Mouse (Mus musculus) yolk sac, embryonic 10.5 days (tissue): ENCODE results near the gene Pwwp2b.

Experiments
- DNase-seq: peaks from one replicate; pipeline ENCODE4 v3.0.0-alpha.2; 2017; ENCODE audit warnings: low spot score

The Pwwp2b gene

GRCm38 (mm10) chr7:139247881-139248614 lies at the start of gene Pwwp2b:
Gene Pwwp2b, plus strand, starts transcription at chr7:139248482.
- DNase-seq, result peak; percentile 89

GRCm38 (mm10) chr7:139200108-139200507 lies 48.2 kb upstream of the Pwwp2b start:
- peak; percentile 47 for DNase-seq

GRCm38 (mm10) chr7:139201209-139201608 lies 47.1 kb upstream of the Pwwp2b start:
- no peak for DNase-seq

- DNase-seq, result peak; percentile 50
Observed at GRCm38 (mm10) chr7:139208023-139208772, 40.1 kb upstream of the Pwwp2b start.

DNA sequence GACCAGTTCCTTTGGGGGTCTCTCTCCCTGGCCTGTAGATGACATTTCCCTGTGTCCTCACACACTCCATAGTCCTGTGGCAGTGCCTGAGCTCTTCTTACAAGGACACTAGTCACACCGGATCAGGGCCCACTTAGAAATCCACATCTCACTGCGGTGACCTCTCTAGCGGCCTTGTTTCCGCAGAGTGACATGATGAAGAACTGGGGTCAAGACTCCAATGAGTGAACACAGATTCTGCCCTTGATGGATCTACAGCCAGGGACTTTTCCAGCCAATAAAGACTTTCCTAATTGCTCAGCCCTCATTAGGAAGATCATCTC lies 39.5 kb upstream of the Pwwp2b start:
- no peak for DNase-seq

DNA sequence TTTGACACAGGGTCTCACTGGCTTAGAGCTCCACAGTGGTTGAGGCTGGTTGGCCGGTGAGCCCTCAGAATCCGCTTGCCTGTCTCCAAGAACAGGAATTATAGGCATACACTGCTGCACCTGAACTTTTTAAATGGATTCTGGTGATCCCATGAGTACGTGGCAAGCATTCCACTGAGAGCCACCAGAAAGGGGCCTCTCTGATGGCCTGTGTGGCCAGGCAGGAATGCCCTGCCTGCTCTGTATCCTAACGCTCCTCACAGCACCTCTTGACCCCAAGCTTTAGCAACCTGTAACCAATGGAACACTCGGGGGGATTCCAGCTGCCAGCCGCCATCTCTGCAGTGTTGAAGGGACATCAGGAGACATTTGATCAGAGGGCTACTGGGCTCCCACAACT lies 36.5 kb upstream of the Pwwp2b start:
- no peak for DNase-seq

- DNase-seq, result peak; percentile 99
Observed at GRCm38 (mm10) chr7:139212754-139213745, 35.2 kb upstream of the Pwwp2b start, which contains the start of the genes Lrrc27 and Stk32c. Gene Lrrc27, plus strand, starts transcription at chr7:139212988. Gene Stk32c, minus strand, starts transcription at chr7:139213307.

- DNase-seq, result no peak
Observed at GRCm38 (mm10) chr7:139213751-139214150, 34.5 kb upstream of the Pwwp2b start.

- DNase-seq, result no peak
Observed at GRCm38 (mm10) chr7:139214160-139214559, 34.1 kb upstream of the Pwwp2b start.

DNA sequence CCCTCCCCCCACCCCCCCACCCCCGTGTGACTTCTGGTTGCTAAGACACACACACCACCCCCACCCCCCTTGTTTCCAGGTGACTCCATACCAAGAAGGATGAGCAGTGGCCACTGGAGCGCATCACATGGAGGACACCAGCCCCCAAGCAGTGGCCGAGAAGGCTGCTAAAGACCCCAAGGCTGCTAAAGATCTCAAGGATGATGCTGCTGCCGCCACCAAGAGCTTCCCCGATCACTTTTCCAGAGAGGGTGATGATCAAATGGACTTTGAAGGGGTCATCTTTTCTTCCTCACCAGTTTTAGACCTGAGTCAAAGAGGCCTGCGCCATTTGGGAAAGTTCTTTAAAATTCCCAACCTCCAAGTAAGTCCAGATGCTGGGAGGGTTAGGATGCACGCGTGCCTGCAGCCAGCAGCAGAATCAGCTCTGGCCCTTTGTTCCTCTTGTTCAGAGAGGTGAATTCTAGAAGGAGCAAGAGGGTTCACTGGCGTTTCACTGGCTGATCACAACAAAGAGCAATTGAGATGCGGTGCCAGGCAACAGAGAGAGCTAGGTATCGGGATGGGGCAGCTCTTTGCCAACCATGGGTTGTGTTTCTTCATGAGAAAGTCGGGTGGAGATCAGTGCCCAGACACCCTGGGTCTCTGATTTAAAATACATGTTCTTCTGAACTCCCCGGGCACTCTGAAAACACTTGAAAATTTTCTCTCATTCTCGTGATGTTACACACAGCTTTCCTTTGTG lies 33.5 kb upstream of the Pwwp2b start:
- no peak for DNase-seq

GRCm38 (mm10) chr7:139215516-139215915 lies 32.8 kb upstream of the Pwwp2b start:
- no peak for DNase-seq

DNA sequence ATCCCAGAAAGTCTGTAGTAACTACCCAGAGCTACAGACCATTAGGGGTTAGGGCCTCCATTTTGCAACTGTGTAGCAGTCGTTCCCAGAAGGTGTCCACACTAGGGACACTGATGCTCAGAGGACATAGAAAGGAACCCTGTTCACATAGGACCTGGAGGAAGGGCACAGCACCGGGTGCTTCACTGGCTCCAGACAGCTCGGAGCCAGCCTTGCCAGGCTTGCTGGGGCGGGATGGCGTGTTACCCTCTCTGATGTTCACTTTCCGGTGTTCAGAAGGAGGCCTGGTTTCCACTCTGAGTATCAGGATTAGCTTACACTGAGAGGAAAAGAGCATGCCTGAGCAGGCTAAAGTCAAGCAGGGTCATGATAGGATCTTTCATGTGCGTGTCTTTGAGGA lies 32.3 kb upstream of the Pwwp2b start:
- no peak for DNase-seq

GRCm38 (mm10) chr7:139216464-139216863 lies 31.8 kb upstream of the Pwwp2b start:
- no peak for DNase-seq

GRCm38 (mm10) chr7:139217046-139217445 lies 31.2 kb upstream of the Pwwp2b start:
- DNase-seq, result no peak

DNA sequence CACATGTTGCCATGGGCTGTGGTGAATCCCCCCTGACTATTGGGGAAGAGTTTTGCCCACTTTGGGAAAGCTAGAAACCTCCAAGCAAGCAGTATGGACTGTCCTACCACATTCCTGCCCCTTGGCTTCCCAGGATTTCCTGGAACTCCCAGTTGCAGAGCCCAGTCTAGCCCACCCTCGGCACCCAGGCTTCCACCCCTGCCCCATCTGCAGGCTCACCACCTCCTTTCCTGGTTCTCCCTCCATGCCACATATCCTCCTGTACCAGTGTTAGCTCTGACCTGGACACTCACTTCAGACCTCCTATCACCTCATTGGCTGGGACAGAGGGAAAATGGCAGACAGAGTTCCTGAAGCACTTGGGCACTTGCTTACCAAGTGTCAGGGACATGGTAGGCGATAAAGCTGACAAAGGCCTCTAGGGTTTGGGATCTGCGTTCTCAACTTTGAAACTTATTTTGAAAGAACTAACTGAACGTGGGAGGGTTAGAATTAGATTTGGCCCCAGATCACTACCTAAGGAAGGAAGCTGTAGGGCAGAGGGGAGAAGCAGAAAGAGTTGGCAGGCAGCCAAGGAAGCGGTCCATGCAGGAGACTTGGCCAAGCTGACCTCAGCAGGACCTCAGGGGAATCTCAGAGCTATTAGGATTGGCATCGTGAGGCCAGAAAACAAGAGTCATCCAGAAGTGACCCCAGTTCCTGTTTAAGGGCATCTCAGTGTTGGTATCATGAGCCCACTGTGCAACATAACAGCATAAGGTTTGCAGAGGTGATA lies 29.5 kb upstream of the Pwwp2b start:
- DNase-seq, result no peak

- DNase-seq, result no peak
Observed at GRCm38 (mm10) chr7:139219486-139219885, 28.8 kb upstream of the Pwwp2b start.

- DNase-seq, result no peak
Observed at GRCm38 (mm10) chr7:139220303-139220702, 28.0 kb upstream of the Pwwp2b start.

DNA sequence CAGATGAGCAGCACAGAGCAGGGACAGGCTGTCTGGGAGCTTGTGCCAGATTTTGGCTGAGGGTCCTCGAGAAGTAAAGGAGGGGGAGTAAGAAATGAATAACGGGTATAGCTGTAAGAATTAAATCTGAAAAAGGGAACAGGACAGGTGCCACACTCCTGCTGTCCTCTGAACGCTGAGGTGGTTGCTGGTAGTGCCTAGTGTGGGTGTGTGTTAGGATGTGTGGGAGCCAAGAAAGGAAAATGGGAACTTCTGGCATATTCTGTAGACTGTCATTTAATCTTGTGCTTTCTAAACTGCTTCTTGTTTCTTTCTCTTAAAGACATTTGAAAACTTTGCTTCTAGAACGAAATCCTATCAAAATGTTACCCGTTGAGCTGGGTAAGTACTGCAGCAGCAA lies 27.2 kb upstream of the Pwwp2b start:
- DNase-seq, result no peak

DNA sequence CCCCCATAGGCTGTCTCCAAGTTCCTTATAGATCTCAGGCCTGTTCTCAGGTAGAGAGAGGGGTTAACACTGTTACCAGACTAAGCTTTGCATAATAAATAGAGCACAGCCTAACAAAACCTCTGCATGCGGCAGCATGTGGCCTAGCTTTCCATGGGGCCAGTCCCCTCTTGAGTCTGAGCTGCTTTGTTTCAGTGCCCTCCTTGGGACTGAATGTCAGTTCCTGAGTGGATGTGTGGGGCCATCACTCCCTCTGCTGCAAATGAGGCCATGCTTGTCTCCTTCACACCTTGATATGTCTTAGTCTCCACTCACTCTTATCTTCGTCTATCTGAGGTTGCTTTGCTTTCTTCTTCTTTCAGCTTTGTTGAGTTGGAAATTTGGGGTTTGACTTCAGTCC lies 26.4 kb upstream of the Pwwp2b start:
- no peak for DNase-seq

DNA sequence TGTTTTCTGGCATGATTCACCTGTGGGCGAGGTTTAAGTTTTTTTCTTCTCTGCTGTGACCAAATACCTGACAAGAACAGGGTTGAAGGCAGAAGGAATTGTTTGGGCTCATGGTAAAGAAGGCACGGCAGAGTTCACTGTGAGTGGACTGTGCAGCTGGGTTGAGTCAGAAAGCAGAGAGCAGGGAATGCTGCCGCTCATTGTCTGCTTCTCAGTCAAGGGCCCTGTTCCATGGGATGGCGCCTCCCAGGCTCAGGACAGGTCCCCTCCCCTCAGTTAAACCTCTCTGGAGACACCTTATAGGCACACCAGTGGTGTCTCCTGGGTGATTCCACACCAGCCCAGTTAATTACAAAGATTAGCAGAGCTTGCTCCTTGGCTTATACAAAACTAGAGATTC lies 25.9 kb upstream of the Pwwp2b start:
- DNase-seq, result no peak

DNA sequence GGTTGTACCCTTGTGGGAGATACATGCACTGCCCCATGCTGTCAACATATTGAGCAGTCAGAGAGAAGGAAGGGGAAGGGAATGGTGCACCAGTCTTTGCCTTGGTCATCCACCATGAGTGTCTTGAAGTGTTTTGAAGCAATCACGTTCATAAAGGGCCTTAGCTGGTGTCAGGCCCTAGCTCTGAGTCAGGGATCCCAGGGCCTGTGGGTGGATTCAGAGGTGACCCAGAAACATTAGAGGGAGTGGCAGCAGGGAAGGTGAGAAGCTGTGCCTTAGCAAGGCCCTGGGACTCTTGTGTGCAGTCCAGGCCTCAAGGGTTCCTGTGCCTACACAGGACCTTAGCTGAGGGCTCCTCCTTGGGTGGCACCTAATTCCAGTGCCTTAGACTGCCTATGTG lies 24.2 kb upstream of the Pwwp2b start:
- no peak for DNase-seq
